ENCODE assay signal across 18 mouse cellular contexts in genomic region chr12:75781445-75781844, GRCm38 (mm10).
"Had no signal": no experiment of that assay in that cellular context is flagged by ENCODE, and none has a peak within 500 bp of the region (broad histone marks: within the 10 kb centered on the region; RNA-seq: fewer than 3 reads in every experiment).

No protein-coding gene starts in this region.

- H3K27me3 ChIP-seq: midbrain, embryonic 13.5 days; midbrain, embryonic 15.5 days; neural tube, embryonic 12.5 days had no signal

- DNase-seq: lung, adult 18-20 months; lung, embryonic 14.5 days; lung, postnatal 10 days; retina, postnatal 1 day; right cerebral cortex, adult 18-20 months; right cerebral cortex, postnatal 25 days; right cerebral cortex, postnatal 4 days; spleen, adult 18-20 months; thymus, adult 18-20 months; thymus, postnatal 14 days; thymus, postnatal 36 days had no signal

- H3K27ac ChIP-seq: liver, embryonic 14.5 days; macrophage; midbrain, embryonic 13.5 days; midbrain, embryonic 15.5 days; neural tube, embryonic 12.5 days had no signal

- ATAC-seq: midbrain, embryonic 13.5 days; midbrain, embryonic 15.5 days had no signal

- H3K4me1 ChIP-seq: midbrain, embryonic 13.5 days; midbrain, embryonic 15.5 days; neural tube, embryonic 12.5 days had no signal

- H3K36me3 ChIP-seq: midbrain, embryonic 13.5 days; midbrain, embryonic 15.5 days; neural tube, embryonic 12.5 days had no signal

- H3K9ac ChIP-seq: liver, embryonic 14.5 days; lung, embryonic 14.5 days; midbrain, embryonic 13.5 days; midbrain, embryonic 15.5 days; neural tube, embryonic 12.5 days had no signal

- H3K4me2 ChIP-seq: lung, embryonic 14.5 days; midbrain, embryonic 11.5 days; midbrain, embryonic 13.5 days; midbrain, embryonic 15.5 days; neural tube, embryonic 12.5 days had no signal

- H3K9me3 ChIP-seq: midbrain, embryonic 13.5 days; midbrain, embryonic 15.5 days; neural tube, embryonic 12.5 days had no signal

- H3K4me3 ChIP-seq: megakaryocyte, embryonic 14.5 days; midbrain, embryonic 13.5 days; midbrain, embryonic 15.5 days; neural tube, embryonic 12.5 days had no signal
